Mouse (Mus musculus): Measurements from ENCODE around the gene Wdcp. TPM values are rescaled to one million over a fixed set of nuclear protein-coding genes. Genes with fewer than 3 reads are reported as not detected.
A peak's percentile ranks its signal among the peaks of the same experiment; 100 is the strongest.
"Not testable (repeated sequence)": the region's sequence is repeated elsewhere in the genome, so short reads cannot be mapped to it uniquely, and the experiment has no call there.

The Wdcp gene
- 14.9 and 15.2 TPM in 2 replicates for polyA plus RNA-seq (2012; rRNA removed)

- TF ChIP-seq POLR2A (IDR thresholded peaks at IDR 0.05; ENCODE audit: borderline replicate concordance, insufficient read depth, low read length): peak; percentile 62; the same call in 1 of the 2 replicates
- no peak for TF ChIP-seq CTCF (IDR thresholded peaks at IDR 0.05; ENCODE audit: borderline replicate concordance, insufficient read depth, low read depth, low read length)
- DNase-seq: peak; percentile 92 to 95
- Histone ChIP-seq H3K27me3 (ENCODE audit: control insufficient read depth, insufficient read depth, low read length) (no peaks in the 10 kb centered on the region), H3K27ac (ENCODE audit: insufficient read depth, low read length) (no peak within 1 kb of the TSS), H3K4me1 (ENCODE audit: control insufficient read depth, insufficient read depth, low read length) (peaks cover 2% of the 10 kb centered on the region; the same call in 1 of the 2 replicates), H3K4me3 (replicated peaks; ENCODE audit: insufficient read depth, low read depth, low read length) (peak within 1 kb of the TSS; percentile 72)
- 1% methylated on average over 30 of the region's 30 CpGs for WGBS
Observed at GRCm38 (mm10) chr12:4842890-4843597, at the start of gene Wdcp. Wdcp (plus strand) TSS chr12:4843303.

DNA sequence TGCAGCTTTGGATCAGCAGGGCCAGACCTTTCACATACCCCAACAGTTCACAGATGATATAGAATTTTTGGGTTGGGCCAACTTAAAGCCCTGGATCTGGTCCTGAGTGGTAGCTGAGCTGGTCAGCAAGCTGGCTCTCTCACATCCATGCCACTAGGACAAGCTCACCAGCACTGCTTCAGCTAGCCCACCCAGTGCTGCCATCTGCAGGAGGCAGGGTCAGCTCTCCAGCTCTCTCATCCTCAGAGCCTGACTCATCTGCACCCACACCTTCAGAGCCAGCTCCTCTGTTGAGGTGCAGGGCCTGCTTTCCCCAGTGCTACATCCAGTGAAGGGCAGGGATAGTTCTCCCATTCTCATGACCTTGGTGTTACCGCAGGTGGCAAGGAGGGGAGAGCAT is 49.4 kb upstream of the Wdcp start:
- no peaks in the 10 kb centered on the region for H3K4me1 ChIP-seq (ENCODE audit: control insufficient read depth, insufficient read depth, low read length)
- TF ChIP-seq POLR2A (IDR thresholded peaks at IDR 0.05; ENCODE audit: borderline replicate concordance, insufficient read depth, low read length): no peak
- TF ChIP-seq CTCF (IDR thresholded peaks at IDR 0.05; ENCODE audit: borderline replicate concordance, insufficient read depth, low read depth, low read length): peak; percentile 47
- H3K27me3 ChIP-seq (ENCODE audit: control insufficient read depth, insufficient read depth, low read length): no peaks in the 10 kb centered on the region
- 81% methylated on average over 1 of the region's 1 CpGs for WGBS
- no peak overlapping the region for H3K27ac ChIP-seq (ENCODE audit: insufficient read depth, low read length)
- no peak for DNase-seq
- H3K4me3 ChIP-seq (replicated peaks; ENCODE audit: insufficient read depth, low read depth, low read length): no peak overlapping the region

DNA sequence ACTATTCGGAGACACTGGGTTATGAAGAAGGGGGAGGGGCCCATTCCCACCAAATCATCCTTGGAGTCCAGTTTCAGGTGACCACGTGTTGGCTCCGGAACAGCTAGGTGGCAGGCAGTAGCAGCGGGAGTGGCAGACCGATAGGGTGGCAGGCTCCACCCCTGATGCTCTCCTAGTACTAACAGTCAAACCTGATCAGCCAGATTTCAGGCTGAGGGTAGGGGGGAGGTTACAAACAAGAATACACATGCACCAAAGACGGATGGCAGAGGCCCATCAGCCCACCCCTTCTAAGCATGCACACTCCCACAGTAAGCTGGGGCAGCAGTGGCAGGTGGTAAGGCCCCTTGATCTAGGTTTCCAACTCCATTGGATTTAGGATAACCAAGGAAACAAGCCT is 45.6 kb upstream of the Wdcp start:
- H3K4me1 ChIP-seq (ENCODE audit: control insufficient read depth, insufficient read depth, low read length); H3K4me3 ChIP-seq (replicated peaks; ENCODE audit: insufficient read depth, low read depth, low read length); H3K27ac ChIP-seq (ENCODE audit: insufficient read depth, low read length); H3K27me3 ChIP-seq (ENCODE audit: control insufficient read depth, insufficient read depth, low read length); DNase-seq: not testable (repeated sequence)
- 71% methylated on average over 6 of the region's 6 CpGs for WGBS

DNA sequence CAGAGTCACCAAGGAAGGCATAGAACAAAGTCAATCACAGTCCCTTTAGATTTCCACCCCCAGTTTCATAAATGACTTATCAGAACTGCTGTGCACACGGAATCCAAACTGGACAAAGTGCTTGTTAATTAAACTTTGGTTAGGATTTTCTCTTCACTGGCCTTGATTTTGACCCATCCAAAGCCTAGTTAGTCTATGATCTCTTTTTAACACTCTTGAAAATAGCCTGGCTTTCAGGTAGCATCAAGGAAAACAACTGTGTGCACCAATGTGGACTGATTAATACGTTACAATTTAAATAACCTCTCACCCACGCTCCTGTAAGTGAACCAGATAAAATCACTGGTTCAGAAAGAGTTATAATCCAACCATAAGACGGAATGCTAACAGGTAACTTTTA is 32.1 kb upstream of the Wdcp start:
- DNase-seq: no peak
- H3K27me3 ChIP-seq (ENCODE audit: control insufficient read depth, insufficient read depth, low read length): no peaks in the 10 kb centered on the region
- no peak overlapping the region for H3K27ac ChIP-seq (ENCODE audit: insufficient read depth, low read length)
- WGBS: 83% methylated on average over 4 of the region's 4 CpGs
- H3K4me3 ChIP-seq (replicated peaks; ENCODE audit: insufficient read depth, low read depth, low read length): no peak overlapping the region
- H3K4me1 ChIP-seq (ENCODE audit: control insufficient read depth, insufficient read depth, low read length): no peaks in the 10 kb centered on the region
- TF ChIP-seq POLR2A (IDR thresholded peaks at IDR 0.05; ENCODE audit: borderline replicate concordance, insufficient read depth, low read length): no peak
- TF ChIP-seq CTCF (IDR thresholded peaks at IDR 0.05; ENCODE audit: borderline replicate concordance, insufficient read depth, low read depth, low read length): no peak

- no peak overlapping the region for H3K4me3 ChIP-seq (replicated peaks; ENCODE audit: insufficient read depth, low read depth, low read length)
- WGBS: 46% methylated on average over 3 of the region's 3 CpGs
- H3K27ac ChIP-seq (ENCODE audit: insufficient read depth, low read length): no peak overlapping the region
- no peak for DNase-seq
- no peak for TF ChIP-seq POLR2A (IDR thresholded peaks at IDR 0.05; ENCODE audit: borderline replicate concordance, insufficient read depth, low read length)
- no peak for TF ChIP-seq CTCF (IDR thresholded peaks at IDR 0.05; ENCODE audit: borderline replicate concordance, insufficient read depth, low read depth, low read length)
- no peaks in the 10 kb centered on the region for H3K27me3 ChIP-seq (ENCODE audit: control insufficient read depth, insufficient read depth, low read length)
- peaks cover 3% of the 10 kb centered on the region; the same call in 1 of the 2 replicates for H3K4me1 ChIP-seq (ENCODE audit: control insufficient read depth, insufficient read depth, low read length)
Observed at GRCm38 (mm10) chr12:4811705-4812104, 31.4 kb upstream of the Wdcp start.

DNA sequence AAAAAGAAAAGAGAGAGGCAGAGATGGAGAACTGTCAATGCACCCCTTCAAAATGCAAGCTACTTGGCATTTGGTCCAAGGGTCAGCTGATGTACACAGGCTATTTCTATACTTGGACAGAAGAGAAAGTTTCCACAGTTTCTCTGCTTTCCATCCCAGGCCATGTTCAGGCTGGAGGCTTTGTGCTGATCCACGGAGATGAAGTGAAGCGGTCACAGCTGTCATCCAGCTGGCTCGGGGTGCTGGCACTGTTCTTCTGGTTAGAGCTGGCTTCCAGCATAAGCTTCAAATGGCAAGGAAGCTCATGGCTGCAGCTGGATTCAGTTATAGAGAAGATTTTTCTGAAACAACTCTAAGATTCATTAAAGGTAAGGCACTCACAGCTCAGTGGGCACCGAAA is 29.5 kb upstream of the Wdcp start:
- TF ChIP-seq POLR2A (IDR thresholded peaks at IDR 0.05; ENCODE audit: borderline replicate concordance, insufficient read depth, low read length): no peak
- TF ChIP-seq CTCF (IDR thresholded peaks at IDR 0.05; ENCODE audit: borderline replicate concordance, insufficient read depth, low read depth, low read length): no peak
- no peak for DNase-seq
- H3K27ac ChIP-seq (ENCODE audit: insufficient read depth, low read length): no peak overlapping the region
- H3K4me3 ChIP-seq (replicated peaks; ENCODE audit: insufficient read depth, low read depth, low read length): no peak overlapping the region
- peaks cover 4% of the 10 kb centered on the region; the same call in 1 of the 2 replicates for H3K4me1 ChIP-seq (ENCODE audit: control insufficient read depth, insufficient read depth, low read length)
- H3K27me3 ChIP-seq (ENCODE audit: control insufficient read depth, insufficient read depth, low read length): no peaks in the 10 kb centered on the region
- 29% methylated on average over 4 of the region's 4 CpGs for WGBS

DNA sequence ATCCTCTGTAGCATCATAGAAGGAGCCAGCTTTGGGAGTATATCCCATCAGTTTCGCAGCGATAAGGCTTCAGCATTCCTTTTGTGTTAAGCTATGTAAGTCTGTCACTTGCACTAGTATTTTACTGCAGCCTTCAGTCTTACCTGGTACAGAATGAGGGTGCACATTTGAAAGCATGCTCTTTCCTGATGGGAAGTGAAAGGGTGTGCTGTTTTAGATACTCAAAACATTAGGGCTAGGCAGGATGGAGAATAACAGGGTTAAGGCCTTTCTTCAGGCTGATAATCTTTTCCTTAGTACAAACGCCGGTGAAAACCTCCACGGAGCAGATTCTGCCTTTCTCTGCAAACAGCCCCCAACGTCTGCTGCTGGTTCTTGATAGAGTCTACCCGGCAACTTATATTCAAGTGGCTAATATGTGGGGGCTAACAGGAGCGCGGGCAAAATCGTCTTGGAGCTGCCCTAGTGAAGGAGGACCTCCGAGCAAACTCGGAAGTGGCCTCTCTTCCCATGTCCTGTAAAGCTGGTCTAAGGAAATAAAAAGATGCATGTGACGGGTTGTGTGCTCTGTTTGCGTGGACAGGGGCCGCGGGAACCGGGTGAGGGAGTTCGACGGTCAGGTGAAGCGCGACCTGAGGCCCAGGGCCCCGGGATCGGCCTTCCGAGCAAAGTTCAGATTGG is 26.3 kb upstream of the Wdcp start:
- TF ChIP-seq CTCF (IDR thresholded peaks at IDR 0.05; ENCODE audit: borderline replicate concordance, insufficient read depth, low read depth, low read length) (no peak), POLR2A (IDR thresholded peaks at IDR 0.05; ENCODE audit: borderline replicate concordance, insufficient read depth, low read length) (no peak)
- Histone ChIP-seq H3K4me3 (replicated peaks; ENCODE audit: insufficient read depth, low read depth, low read length) (peak overlapping the region; percentile 92), H3K4me1 (ENCODE audit: control insufficient read depth, insufficient read depth, low read length) (peaks cover 4% of the 10 kb centered on the region), H3K27ac (ENCODE audit: insufficient read depth, low read length) (peak overlapping the region; percentile 4), H3K27me3 (ENCODE audit: control insufficient read depth, insufficient read depth, low read length) (no peaks in the 10 kb centered on the region)
- WGBS: 8% methylated on average over 24 of the region's 24 CpGs
- DNase-seq: no peak

Data from cerebellum, adult 2 months (tissue).